In genomic region chr12:78911707-78912417, GRCm38 (mm10) we compare ENCODE assay signal across 8 mouse cellular contexts. TPM values are rescaled to one million over a fixed set of nuclear protein-coding genes. Genes with fewer than 3 reads are reported as not detected.
A peak's percentile ranks its signal among the peaks of the same experiment; 100 is the strongest.
DNase-seq lines count a peak whose midpoint lies in the region.

No protein-coding gene starts in this region.

- intact Hi-C loops in heart, postnatal 10 days (cut with DNase I): no loop called here

- H3K4me3 ChIP-seq in erythroblast, embryonic 14.5 days (replicated peaks): peak overlapping the region; percentile 72
- peak overlapping the region; percentile 90 for H3K4me3 ChIP-seq in megakaryocyte, embryonic 14.5 days (replicated peaks)

- peaks cover 39% of the 10 kb centered on the region for H3K36me3 ChIP-seq in erythroblast, embryonic 14.5 days (ENCODE audit: control insufficient read depth)
- peaks cover 6% of the 10 kb centered on the region for H3K36me3 ChIP-seq in megakaryocyte, embryonic 14.5 days (replicated peaks; ENCODE audit: low read length)

- peaks cover 15% of the 10 kb centered on the region for H3K9me3 ChIP-seq in erythroblast, embryonic 14.5 days (ENCODE audit: control insufficient read depth, low read length)
- peaks cover 6% of the 10 kb centered on the region for H3K9me3 ChIP-seq in megakaryocyte, embryonic 14.5 days

- peak; percentile 48 to 62 for DNase-seq in urinary bladder, adult 18-20 months (ENCODE audit: low spot score in 2 of 2)
- no peak for DNase-seq in urinary bladder, postnatal 10 days (ENCODE audit: low spot score)
- DNase-seq in heart, postnatal 10 days: peak; percentile 42 to 51
- DNase-seq in kidney, postnatal 4 days: peak; percentile 46 to 56
- peak; percentile 62 to 78 for DNase-seq in spleen, postnatal 36 days (ENCODE audit: low spot score in 2 of 2)
- DNase-seq in ovary, postnatal 14 days (ENCODE audit: low spot score): no peak

- peaks cover 86% of the 10 kb centered on the region for H3K4me1 ChIP-seq in erythroblast, embryonic 14.5 days (ENCODE audit: control insufficient read depth)
- peaks cover 72% of the 10 kb centered on the region for H3K4me1 ChIP-seq in megakaryocyte, embryonic 14.5 days

- peaks cover 15% of the 10 kb centered on the region for H3K27me3 ChIP-seq in erythroblast, embryonic 14.5 days (ENCODE audit: control insufficient read depth)
- H3K27me3 ChIP-seq in megakaryocyte, embryonic 14.5 days (replicated peaks): no peaks in the 10 kb centered on the region

RNA-seq across cellular contexts. Expression of gene Plek2, which starts 5.1 kb away (rescaled TPM):
- 8.1 and 8.2 TPM in 2 replicates for polyA plus RNA-seq in erythroblast, embryonic 14.5 days (2012)
- under 1 TPM; 0.32 to 0.86 TPM for total RNA-seq in heart, postnatal 10 days (2021)
- polyA plus RNA-seq in megakaryocyte, embryonic 14.5 days (2012; ENCODE audit: insufficient read depth, low replicate concordance): 0.67 TPM in 1 of 2 replicates, not detected in the other

RNA-seq across cellular contexts. Expression of gene Eif2s1, which starts 50.2 kb away (rescaled TPM):
- polyA plus RNA-seq in erythroblast, embryonic 14.5 days (2012): 2.0 and 2.1 TPM in 2 replicates
- total RNA-seq in heart, postnatal 10 days (2021): 10 to 100 TPM; 61.8 to 64.2 TPM
- 0.48 and 13.8 TPM in 2 replicates for polyA plus RNA-seq in megakaryocyte, embryonic 14.5 days (2012; ENCODE audit: insufficient read depth, low replicate concordance)

RNA-seq across cellular contexts. Expression of gene Atp6v1d, which starts 50.4 kb away (rescaled TPM):
- polyA plus RNA-seq in erythroblast, embryonic 14.5 days (2012): 0.70 and 1.2 TPM in 2 replicates
- total RNA-seq in heart, postnatal 10 days (2021): 100 to 1,000 TPM in 1 of 2 experiments, 10 to 100 TPM in 1; 91.3 to 101 TPM
- polyA plus RNA-seq in megakaryocyte, embryonic 14.5 days (2012; ENCODE audit: insufficient read depth, low replicate concordance): 0.60 and 8.3 TPM in 2 replicates

Comparison
In these comparisons a context has a peak if more than half of its experiments do, and no peak if none do; other contexts are left out.
1. DNase-seq: peak in urinary bladder, adult 18-20 months (2 of 2), heart, postnatal 10 days (2 of 2), kidney, postnatal 4 days (2 of 2) and spleen, postnatal 36 days (2 of 2); none in urinary bladder, postnatal 10 days (single experiment) and ovary, postnatal 14 days (single experiment).